Mouse (Mus musculus): ENCODE data around the gene Rundc3a.

Gene Rundc3a

DNA sequence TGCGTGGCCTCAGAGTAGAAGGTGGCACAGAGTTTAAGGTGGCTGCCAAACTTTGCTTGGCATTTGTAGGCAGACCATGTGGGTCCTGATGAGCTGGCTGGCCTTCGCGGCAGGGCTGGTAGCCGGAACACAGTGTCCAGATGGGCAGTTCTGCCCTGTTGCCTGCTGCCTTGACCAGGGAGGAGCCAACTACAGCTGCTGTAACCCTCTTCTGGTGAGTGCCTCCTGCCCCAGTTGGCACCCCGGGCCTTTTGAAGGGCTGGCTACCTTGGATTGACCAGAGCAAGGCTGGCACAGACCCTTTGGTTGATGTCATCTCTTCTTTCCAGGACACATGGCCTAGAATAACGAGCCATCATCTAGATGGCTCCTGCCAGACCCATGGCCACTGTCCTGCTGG lies 39.7 kb downstream of the Rundc3a start:
- DNase-seq (ENCODE audit: low spot score in 2 of 2) = no peak

DNA sequence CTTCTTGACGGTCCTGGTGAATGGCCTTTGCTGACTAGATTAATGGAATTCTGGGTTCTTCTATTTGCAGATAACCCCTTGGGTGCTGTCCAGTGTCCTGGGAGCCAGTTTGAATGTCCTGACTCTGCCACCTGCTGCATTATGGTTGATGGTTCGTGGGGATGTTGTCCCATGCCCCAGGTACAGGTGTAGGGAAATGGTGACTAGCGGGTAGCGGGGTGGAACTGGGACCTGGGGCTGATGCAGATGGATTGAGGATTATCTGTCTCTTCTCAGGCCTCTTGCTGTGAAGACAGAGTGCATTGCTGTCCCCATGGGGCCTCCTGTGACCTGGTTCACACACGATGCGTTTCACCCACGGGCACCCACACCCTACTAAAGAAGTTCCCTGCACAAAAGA lies 40.7 kb downstream of the Rundc3a start:
- DNase-seq (ENCODE audit: low spot score in 2 of 2) = no peak

DNA sequence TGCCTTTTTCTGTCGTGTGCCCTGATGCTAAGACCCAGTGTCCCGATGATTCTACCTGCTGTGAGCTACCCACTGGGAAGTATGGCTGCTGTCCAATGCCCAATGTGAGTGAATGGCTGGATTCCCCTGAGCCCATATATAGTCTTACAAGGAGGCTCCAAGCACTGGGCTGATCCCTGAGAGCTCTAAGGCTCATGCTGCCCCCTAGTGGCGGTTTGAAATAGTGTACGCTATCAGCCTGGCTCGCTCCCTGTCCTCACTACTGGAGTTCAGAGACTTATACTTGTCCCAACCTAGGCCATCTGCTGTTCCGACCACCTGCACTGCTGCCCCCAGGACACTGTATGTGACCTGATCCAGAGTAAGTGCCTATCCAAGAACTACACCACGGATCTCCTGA lies 41.2 kb downstream of the Rundc3a start:
- DNase-seq (ENCODE audit: low spot score in 2 of 2) = peak; percentile 84 to 86

DNA sequence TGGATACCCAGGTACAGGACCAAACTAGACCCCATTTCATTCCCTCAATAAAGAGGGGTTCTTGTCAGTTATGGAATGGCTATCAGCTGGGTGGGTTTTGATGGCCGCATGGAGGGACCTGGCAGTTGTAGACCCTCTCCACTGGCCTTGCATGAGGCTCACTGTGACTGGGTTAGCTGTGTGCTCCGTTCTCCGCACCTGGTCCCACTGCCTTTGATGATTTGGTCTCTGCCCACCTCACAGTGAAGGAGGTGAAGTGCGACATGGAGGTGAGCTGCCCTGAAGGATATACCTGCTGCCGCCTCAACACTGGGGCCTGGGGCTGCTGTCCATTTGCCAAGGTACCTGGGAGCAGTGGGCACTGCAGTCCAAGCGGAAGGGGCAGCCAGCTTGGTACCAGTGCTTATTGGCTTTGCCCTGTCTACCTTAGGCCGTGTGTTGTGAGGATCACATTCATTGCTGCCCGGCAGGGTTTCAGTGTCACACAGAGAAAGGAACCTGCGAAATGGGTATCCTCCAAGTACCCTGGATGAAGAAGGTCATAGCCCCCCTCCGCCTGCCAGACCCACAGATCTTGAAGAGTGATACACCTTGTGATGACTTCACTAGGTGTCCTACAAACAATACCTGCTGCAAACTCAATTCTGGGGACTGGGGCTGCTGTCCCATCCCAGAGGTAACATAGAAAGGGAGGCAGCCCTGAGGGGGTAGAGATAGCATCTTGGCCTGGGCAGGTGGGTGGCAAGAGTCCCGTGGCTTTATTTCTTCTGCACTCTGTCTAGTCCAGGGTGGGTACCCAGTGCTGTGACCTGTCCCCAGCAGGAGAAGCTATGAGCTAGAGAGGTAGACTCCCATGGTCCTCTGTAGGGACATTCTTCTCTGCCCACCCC lies 41.9 kb downstream of the Rundc3a start:
- no peak for DNase-seq (ENCODE audit: low spot score in 2 of 2)

DNA sequence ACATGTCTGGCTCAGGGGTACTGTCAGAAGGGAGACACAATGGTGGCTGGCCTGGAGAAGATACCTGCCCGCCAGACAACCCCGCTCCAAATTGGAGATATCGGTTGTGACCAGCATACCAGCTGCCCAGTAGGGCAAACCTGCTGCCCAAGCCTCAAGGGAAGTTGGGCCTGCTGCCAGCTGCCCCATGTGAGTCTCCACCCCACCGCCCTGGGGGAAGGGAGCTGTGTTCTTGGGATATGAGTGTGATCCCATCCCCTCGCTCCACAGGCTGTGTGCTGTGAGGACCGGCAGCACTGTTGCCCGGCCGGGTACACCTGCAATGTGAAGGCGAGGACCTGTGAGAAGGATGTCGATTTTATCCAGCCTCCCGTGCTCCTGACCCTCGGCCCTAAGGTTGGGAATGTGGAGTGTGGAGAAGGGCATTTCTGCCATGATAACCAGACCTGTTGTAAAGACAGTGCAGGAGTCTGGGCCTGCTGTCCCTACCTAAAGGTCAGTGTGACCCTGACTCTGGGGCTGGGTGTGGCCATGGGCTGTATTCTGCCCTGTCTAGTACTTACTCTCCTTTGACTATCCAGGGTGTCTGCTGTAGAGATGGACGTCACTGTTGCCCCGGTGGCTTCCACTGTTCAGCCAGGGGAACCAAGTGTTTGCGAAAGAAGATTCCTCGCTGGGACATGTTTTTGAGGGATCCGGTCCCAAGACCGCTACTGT lies 42.7 kb downstream of the Rundc3a start:
- no peak for DNase-seq (ENCODE audit: low spot score in 2 of 2)

DNA sequence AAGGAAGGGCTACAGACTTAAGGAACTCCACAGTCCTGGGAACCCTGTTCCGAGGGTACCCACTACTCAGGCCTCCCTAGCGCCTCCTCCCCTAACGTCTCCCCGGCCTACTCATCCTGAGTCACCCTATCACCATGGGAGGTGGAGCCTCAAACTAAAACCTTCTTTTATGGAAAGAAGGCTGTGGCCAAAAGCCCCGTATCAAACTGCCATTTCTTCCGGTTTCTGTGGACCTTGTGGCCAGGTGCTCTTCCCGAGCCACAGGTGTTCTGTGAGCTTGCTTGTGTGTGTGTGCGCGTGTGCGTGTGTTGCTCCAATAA lies 43.2 kb downstream of the Rundc3a start:
- no peak for DNase-seq (ENCODE audit: low spot score in 2 of 2)

DNA sequence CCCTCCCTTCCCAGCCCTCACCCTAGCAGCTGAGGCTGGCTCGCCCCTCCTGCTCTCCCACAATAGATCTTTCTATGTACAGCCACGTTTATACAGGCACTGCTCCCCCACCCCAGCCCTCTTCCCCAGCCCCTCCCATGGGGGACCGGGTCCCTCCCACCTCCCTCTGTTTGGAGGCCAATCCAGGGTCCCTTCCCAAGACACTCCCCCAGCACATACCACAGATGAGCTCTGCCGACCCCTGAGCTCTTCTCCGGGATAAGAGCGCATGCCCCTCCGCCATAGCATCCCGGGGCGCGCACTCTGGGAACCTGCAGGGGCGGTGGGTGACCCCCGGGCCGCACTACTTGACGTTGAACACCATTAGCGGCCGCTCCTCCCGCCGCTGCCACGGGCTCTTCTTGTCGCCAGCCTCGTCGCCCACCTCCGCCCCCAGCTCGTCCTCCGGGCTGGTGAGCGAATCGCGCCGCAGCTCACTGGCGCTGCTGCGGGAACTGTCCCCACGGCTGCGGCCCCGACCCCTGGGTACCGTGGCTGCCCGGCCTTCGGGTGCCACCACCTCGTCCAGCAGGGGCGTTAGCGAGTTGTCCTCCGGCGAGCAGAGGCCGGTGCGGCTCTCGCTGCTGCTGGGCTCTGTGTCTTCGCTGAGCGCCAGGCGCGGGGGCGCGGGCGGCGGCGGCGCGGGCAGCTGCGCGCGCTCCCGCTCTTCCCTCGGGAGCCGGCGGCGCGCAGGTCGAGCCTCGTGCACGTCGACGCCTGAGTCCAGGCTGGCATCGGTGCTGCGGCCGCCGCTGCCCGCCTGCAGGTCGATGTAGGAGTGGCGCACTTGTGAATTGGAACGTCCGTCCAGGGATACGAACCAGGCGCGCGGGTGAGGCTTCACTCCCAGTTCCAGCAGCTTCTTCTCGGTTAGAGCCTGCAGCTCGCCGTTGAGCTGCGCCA lies 44.2 kb downstream of the Rundc3a start:
- DNase-seq (ENCODE audit: low spot score in 2 of 2) = peak in 1 of 2 experiments; percentile 33

DNA sequence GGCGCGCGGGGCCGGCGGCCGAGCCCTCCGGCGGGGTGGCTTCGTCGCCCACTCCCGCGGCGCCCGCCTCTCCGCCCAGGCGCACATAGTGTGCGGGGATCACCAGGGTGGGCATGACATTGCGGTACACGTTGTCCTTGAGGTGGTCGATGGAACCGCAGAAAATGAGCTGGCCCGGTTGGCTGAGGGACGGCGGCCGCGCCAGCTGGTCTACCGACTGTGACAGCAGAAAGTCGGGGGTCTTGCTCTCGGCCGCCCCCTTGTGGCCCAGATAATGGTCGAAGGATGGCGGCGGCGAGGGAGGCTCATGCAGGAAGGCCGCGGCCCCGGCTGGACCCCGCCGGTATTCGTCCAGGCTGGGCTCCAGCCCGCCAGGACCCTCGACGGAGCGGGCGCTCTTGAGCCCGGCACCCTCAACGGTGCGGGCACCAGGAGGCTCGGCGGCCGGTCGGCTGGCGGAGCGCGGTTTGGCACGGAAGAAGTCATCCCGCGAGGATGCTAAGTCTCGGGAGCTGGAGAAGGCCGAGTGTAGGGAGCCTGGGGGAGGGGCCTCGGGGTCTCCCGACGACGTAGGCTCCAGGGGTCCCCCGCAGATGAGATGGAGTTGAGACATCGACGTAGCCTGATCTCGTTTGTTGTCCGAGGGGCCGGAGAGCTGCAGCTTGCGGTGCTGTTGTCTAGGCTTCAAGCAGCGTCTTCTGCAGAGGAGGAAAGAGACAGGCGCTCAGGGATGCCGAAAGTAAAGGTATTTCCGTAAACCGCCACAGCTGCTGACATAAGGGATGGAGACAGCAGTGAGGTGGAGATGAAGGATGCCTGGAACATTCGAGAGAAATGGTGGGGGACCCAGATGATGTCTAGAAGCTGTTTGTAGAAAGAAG lies 45.2 kb downstream of the Rundc3a start:
- DNase-seq (ENCODE audit: low spot score in 2 of 2) = peak; percentile 68 to 72

DNA sequence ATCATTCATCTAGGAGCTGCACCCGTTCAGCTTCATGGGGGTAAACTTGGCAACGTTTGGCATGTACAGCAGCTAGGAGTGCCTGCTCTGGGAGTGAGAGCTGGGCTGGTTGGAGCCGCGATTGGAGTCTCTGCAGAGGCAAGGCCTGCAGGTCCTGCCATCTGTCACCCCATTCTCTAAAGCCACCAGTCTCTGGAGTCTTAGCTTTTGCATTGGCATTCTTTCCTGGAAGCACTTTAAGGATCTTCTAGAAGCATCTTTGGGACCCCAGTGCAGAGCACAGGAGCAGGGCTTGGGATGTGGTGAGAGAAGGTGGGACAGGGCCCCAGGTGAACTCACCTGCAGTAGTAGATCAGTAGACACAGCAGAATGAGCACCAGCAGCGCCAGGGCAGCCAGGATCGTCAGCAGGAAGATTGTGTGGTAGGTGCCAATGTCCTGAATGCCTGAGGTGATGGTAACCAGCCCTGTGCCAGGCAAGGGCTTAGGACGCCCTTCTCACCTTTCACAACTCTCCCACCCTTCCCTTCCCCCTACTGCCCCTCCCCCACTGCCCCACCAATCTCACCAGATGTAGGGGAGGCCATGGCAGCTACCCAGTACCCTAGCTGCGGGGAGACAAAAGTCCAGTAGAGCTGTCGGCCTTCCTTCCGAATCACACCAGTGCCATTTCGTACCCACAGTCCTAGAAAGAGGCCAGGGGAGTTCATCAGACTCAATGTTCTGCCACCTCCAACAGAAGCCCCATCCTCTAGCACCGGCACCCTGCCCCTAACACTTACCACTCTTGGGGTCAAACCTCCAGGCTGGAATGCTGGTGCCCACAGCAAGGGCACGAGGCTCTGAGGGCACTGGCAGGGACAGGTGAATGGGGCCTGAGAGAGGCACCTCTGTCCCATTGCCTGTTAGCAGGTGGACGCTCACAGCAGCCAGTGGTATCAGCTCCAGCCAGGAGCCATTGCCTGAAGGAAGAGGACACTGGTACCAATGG lies 46.2 kb downstream of the Rundc3a start:
- DNase-seq (ENCODE audit: low spot score in 2 of 2) = peak in 1 of 2 experiments; percentile 24

DNA sequence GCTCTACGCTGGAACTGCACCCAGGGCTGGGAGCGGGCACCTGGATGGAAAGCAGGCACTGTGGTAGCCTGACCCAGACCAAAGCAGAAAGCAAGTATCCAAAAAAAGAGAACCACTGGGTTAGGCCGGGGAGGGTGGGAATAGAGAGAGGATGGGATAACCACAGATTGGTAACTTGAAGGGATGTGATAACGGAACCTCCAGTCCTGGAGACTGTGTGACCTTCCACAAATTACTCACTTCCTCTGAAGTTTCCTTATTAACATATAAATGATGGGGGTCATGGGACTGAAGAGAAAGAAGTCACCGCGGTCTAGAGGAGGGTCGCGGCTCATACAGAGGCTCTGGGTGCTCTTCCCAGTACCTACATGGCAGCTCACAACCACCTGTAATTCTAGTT lies 47.1 kb downstream of the Rundc3a start:
- no peak for DNase-seq (ENCODE audit: low spot score in 2 of 2)

DNA sequence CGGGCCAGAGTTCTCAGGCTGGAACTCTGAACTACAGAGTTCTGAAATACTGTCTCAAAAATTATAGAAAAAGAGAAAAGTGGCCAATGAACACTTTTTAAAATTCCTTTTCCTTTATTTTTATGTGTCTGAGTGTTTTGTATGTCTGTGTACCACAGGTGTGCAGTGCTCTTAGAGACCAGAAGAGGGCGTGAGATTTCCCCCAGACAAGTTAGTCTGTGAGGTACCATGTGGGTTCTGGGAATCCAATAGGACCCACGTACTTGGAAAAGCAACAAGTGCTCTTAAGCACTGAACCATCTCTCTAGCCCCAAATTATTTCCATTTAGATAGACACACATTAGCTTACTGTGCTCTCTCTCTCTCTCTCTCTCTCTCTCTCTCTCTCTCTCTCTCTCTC lies 48.2 kb downstream of the Rundc3a start:
- DNase-seq (ENCODE audit: low spot score in 2 of 2) = no peak

DNA sequence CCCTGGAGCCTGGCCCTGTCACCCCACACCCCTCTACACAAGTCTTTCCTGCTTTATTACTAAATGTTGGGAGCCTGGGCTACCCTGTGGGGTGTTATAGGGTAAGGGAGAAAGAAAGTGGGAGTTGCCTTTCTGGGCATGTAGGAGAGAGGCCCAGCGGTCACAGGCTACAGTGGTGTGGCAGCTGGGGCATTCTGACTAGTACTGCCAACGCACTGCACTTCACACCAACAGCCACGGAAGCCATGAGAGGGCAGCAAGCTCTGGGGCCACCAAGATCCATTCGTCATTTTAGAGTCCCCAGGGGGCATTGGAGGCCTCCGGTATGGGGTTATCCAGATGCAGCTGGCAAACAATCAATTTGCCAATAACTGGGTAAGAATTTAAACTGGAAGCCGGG lies 48.9 kb downstream of the Rundc3a start:
- DNase-seq (ENCODE audit: low spot score in 2 of 2) = no peak

DNA sequence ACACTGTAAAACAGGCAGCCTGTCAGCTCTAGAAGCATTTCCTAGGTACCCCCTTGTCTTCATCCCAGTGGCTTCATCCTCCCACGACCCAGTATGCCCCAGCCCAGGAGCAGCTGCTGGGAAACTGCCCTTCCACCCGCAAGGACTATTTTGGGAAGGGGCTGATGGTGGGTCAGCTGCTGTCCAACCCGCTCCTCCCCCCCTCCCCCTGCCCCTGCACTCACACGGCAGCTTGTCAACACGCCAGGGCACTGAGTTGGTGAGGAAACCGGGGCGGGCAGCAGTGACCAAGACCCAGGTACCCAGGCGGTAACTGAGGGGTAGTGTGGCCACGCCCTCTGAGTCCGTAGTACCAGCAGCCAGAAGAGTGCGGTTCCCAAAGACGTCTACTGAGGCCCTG lies 50.5 kb downstream of the Rundc3a start:
- no peak for DNase-seq (ENCODE audit: low spot score in 2 of 2)

DNA sequence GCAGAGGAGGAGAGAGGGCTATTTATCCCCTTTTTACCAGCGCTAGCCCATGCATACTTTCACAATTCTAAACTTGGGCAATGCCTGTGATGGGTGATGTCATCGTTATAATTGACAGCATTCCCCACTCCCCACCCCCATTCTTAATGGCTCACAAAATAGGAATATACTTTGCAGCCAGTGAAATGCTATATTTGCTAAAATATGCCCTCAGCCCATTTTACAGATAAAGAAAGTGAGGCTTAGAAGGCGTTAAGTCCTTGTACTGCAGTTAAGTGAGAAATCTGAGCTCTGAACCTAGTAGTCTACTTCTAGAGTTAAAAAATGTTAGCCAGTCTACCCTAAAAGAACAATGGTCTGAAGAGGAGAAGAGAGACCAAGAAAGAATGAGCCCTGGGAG lies 51.1 kb downstream of the Rundc3a start:
- no peak for DNase-seq (ENCODE audit: low spot score in 2 of 2)

DNA sequence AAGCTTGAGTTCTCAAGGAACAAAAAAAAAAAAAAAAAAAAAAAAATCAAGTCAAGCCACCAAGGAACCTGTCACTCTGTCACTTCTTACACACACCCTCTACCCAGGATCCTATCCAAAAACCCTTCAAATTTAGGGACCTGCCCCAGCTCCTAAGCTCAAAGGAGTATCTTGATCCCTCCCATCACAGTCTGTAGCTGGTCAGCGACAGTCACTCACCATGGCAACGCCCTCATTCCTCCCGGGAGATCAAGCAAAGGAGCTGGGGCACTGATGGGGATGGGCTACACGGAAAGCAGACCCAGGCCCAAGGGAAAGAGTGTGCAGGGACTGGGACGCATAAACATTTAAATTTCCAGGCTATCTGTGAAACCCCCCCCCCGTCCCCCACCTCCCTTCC lies 51.6 kb downstream of the Rundc3a start:
- no peak for DNase-seq (ENCODE audit: low spot score in 2 of 2)

DNA sequence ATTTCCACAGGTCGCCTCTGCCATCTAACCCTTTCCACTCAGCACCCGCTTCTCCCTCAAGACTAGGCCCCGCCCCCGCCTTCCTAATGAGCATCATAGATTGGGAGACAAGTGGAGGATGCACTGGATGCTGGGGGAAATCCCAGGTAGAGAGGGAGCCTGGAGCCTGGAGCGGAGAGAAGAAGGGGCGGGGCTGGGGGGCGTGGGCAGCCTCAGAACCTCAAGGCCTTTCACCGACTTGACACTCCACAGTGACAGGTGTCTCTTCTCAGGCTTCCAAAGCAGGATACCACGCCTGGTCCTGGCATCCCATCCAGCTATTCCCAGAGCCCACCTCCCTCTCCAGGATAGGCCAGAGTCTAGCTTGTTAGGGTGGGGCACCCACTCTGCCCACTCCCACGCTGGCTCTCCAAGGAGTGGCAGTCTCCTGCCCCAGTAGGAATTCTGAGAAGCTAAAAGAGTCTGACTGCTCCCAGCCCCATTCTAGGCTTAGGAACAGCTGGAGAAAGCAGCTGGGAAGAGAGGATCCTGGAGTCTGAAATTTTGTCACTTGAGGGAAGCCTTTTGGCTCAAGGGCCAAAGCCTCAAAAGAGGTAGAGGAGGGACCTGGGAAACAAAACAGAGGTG lies 52.2 kb downstream of the Rundc3a start:
- DNase-seq (ENCODE audit: low spot score in 2 of 2) = no peak

DNA sequence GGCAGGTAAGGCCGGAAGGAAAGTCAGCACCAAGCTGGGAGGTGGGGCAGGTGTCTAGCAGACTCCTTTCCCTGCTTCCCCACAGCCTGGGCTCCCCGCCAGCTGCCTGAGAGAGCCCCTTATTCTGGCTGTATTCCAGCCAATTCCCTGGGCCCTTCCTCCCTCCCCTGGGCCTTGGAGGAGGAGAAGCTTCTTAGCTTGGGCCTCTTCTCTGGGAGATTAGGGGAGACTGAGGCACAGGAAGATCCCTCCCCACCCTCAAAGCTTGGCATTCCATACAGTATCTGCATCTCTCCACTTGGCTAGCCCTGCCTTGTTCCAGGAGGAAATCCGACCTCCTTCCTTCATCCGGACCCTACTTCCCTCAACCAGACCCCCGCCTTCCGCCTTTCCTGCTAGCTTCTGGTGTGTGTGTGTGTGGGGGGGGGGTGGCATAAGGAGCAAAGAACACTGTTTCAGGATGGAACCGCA lies 52.7 kb downstream of the Rundc3a start:
- no peak for DNase-seq (ENCODE audit: low spot score in 2 of 2)

DNA sequence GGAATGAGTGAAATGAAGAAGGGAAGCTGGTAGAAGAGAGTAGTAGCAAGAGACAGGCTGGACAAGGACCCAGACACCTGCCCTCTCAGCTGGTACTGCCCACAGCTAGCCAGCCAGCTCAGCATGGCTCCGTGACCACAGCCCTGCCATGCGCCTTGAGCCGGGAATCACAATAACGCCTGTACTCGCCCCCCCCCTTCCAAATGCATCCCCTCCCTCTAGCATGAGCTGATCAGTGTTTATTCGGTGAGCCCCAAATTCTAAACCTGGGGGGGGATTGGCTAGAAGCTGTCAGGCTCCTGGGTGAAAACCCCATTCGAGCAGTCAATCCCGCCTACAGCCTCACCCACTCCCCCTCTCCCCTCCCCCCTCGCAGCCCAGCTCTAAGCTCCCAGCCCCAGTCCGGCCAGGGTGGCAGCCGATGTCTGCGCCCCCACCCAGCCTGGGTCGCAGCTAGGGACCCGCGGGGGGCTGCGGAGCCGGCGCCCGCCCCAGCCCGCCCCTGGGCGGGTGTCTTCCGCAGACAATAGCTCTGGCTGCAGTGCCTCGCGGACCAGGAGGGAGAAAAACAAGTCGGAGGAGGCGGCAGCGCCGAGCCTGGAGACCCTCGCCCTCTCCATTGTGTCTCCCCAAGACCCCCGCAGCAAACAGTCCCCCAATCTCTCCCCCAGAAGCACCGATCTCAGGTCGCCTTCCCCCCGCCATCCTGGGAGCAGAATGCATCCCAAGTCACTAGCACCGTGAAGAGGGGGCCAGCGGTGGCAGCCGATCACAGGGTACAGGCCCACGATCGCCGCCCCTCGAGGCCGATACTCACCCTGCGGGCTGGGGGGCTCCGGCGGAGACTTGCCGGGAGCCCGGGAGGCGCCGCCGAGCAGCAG lies 53.6 kb downstream of the Rundc3a start:
- no peak for DNase-seq (ENCODE audit: low spot score in 2 of 2)

Measured in frontal cortex, postnatal 25 days (tissue).